Comparison of ENCODE assay signal across 22 mouse cellular contexts in genomic region chr13:30479128-30479666, GRCm38 (mm10).
DNase-seq lines count a peak whose midpoint lies in the region; ATAC-seq and TF ChIP-seq lines count a peak whose summit lies in the region.
"Had no signal": no experiment of that assay in that cellular context is flagged by ENCODE, and none has a peak within 500 bp of the region (broad histone marks: within the 10 kb centered on the region; RNA-seq: fewer than 3 reads in every experiment).

No protein-coding gene starts in this region.

- TF ChIP-seq EP300 in heart, adult 2 months (IDR thresholded peaks at IDR 0.05; ENCODE audit: insufficient read depth, low read depth, low read length) = no peak

- 47% methylated on average over 6 of the region's 6 CpGs for WGBS in embryonic facial prominence, embryonic 14.5 days
- WGBS in embryonic facial prominence, embryonic 10.5 days = 67% methylated on average over 6 of the region's 6 CpGs
- 21% methylated on average over 6 of the region's 6 CpGs for WGBS in neural tube, embryonic 14.5 days
- WGBS in heart, adult 2 months = 77% methylated on average over 6 of the region's 6 CpGs

- H3K4me3 ChIP-seq in embryonic facial prominence, embryonic 14.5 days (ENCODE audit: low read depth, low read length) = no peak overlapping the region
- H3K4me3 ChIP-seq in embryonic facial prominence, embryonic 10.5 days = no peak overlapping the region
- H3K4me3 ChIP-seq in neural tube, embryonic 14.5 days (ENCODE audit: low read depth, low read length) = no peak overlapping the region
- no peak overlapping the region for H3K4me3 ChIP-seq in heart, adult 2 months
- H3K4me3 ChIP-seq: embryonic facial prominence, embryonic 13.5 days; forebrain, embryonic 13.5 days; forebrain, embryonic 15.5 days had no signal

- TF ChIP-seq CTCF in heart, adult 2 months (IDR thresholded peaks at IDR 0.05) = no peak

- peak; percentile 26 for DNase-seq in embryonic facial prominence, embryonic 14.5 days (ENCODE audit: low spot score)
- no peak for DNase-seq in embryonic facial prominence, embryonic 10.5 days (ENCODE audit: low spot score)
- DNase-seq in Muller cell, postnatal 12 days (ENCODE audit: inconsistent ontology term) = peak; percentile 75
- peak; percentile 81 for DNase-seq in retina, embryonic 14.5 days (ENCODE audit: low spot score)
- DNase-seq in heart, adult 2 months = no peak
- no peak for DNase-seq in layer of hippocampus, postnatal 25 days (ENCODE audit: extremely low spot score in 1 of 2, low spot score in 1 of 2)
- no peak for DNase-seq in cerebellum, adult 9-10 months
- DNase-seq: adrenal gland, postnatal 25 days; B cell, adult 2 months; cerebellum, adult 11 months; cerebellum, adult 18-20 months; cerebellum, adult 8-10 months; cerebellum, postnatal 10 days; cerebellum, postnatal 25 days; forebrain, postnatal 0 days had no signal

- intact Hi-C loops in heart, adult 2 months (cut with DNase I) = no loop called here

- no peak for ATAC-seq in embryonic facial prominence, embryonic 14.5 days (ENCODE audit: low read depth)
- ATAC-seq in neural tube, embryonic 14.5 days (ENCODE audit: low read depth) = peak; percentile 54
- ATAC-seq: CD4-positive, CD25-positive, alpha-beta regulatory T cell, adult 4 months; forebrain, embryonic 13.5 days; forebrain, embryonic 15.5 days; forebrain, postnatal 0 days had no signal

- H3K79me2 ChIP-seq in heart, adult 2 months (replicated peaks; ENCODE audit: control insufficient read depth, insufficient read depth, low read length) = no peaks in the 10 kb centered on the region

- no peak overlapping the region for H3K9ac ChIP-seq in embryonic facial prominence, embryonic 14.5 days (ENCODE audit: low read depth, low read length)
- no peak overlapping the region for H3K9ac ChIP-seq in neural tube, embryonic 14.5 days (replicated peaks; ENCODE audit: low read depth, low read length)
- no peak overlapping the region for H3K9ac ChIP-seq in heart, adult 2 months (ENCODE audit: low read depth, low read length)
- H3K9ac ChIP-seq: embryonic facial prominence, embryonic 13.5 days; forebrain, embryonic 13.5 days; forebrain, embryonic 15.5 days; forebrain, postnatal 0 days had no signal

- no peaks in the 10 kb centered on the region for H3K4me1 ChIP-seq in embryonic facial prominence, embryonic 14.5 days (ENCODE audit: control insufficient read depth, insufficient read depth, low read length)
- H3K4me1 ChIP-seq in embryonic facial prominence, embryonic 10.5 days = peaks cover 13% of the 10 kb centered on the region
- H3K4me1 ChIP-seq in neural tube, embryonic 14.5 days (ENCODE audit: control insufficient read depth, insufficient read depth, low read length) = no peaks in the 10 kb centered on the region
- no peaks in the 10 kb centered on the region for H3K4me1 ChIP-seq in heart, adult 2 months (ENCODE audit: control insufficient read depth, insufficient read depth, low read length)
- H3K4me1 ChIP-seq: embryonic facial prominence, embryonic 13.5 days; forebrain, embryonic 13.5 days; forebrain, embryonic 15.5 days had no signal

- no peaks in the 10 kb centered on the region for H3K27me3 ChIP-seq in embryonic facial prominence, embryonic 14.5 days (replicated peaks; ENCODE audit: control insufficient read depth, insufficient read depth, low read length)
- H3K27me3 ChIP-seq in embryonic facial prominence, embryonic 10.5 days (replicated peaks; ENCODE audit: low read depth, poor library complexity, severe bottlenecking) = no peaks in the 10 kb centered on the region
- no peaks in the 10 kb centered on the region for H3K27me3 ChIP-seq in neural tube, embryonic 14.5 days (ENCODE audit: control insufficient read depth, insufficient read depth, low read length)
- H3K27me3 ChIP-seq in heart, adult 2 months (ENCODE audit: control insufficient read depth, insufficient read depth, low read length) = no peaks in the 10 kb centered on the region
- H3K27me3 ChIP-seq: CH12.LX; embryonic facial prominence, embryonic 13.5 days; forebrain, embryonic 13.5 days; forebrain, embryonic 15.5 days had no signal

- H3K27ac ChIP-seq in embryonic facial prominence, embryonic 14.5 days (replicated peaks; ENCODE audit: low read depth, low read length) = no peak overlapping the region
- no peak overlapping the region for H3K27ac ChIP-seq in embryonic facial prominence, embryonic 10.5 days (replicated peaks)
- no peak overlapping the region for H3K27ac ChIP-seq in neural tube, embryonic 14.5 days (ENCODE audit: low read depth, low read length)
- no peak overlapping the region for H3K27ac ChIP-seq in heart, adult 2 months
- H3K27ac ChIP-seq: embryonic facial prominence, embryonic 13.5 days; forebrain, embryonic 13.5 days; forebrain, embryonic 15.5 days had no signal

- H3K4me2 ChIP-seq in embryonic facial prominence, embryonic 14.5 days (ENCODE audit: low read depth, low read length) = no peak overlapping the region
- H3K4me2 ChIP-seq in neural tube, embryonic 14.5 days (ENCODE audit: low read depth, low read length) = no peak overlapping the region
- H3K4me2 ChIP-seq: embryonic facial prominence, embryonic 13.5 days; forebrain, embryonic 13.5 days; forebrain, embryonic 15.5 days had no signal

- no peaks in the 10 kb centered on the region for H3K36me3 ChIP-seq in embryonic facial prominence, embryonic 14.5 days (ENCODE audit: control insufficient read depth, insufficient read depth, low read length)
- H3K36me3 ChIP-seq in embryonic facial prominence, embryonic 10.5 days (replicated peaks) = no peaks in the 10 kb centered on the region
- no peaks in the 10 kb centered on the region for H3K36me3 ChIP-seq in neural tube, embryonic 14.5 days (ENCODE audit: control insufficient read depth, insufficient read depth, low read length)
- H3K36me3 ChIP-seq in heart, adult 2 months (ENCODE audit: control insufficient read depth, insufficient read depth, low read length) = no peaks in the 10 kb centered on the region
- H3K36me3 ChIP-seq: embryonic facial prominence, embryonic 13.5 days; forebrain, embryonic 15.5 days; G1E had no signal

- no peak for TF ChIP-seq POLR2A in heart, adult 2 months (IDR thresholded peaks at IDR 0.05; ENCODE audit: insufficient read depth, low read depth, low read length)

- 0 out of 2 replicates have a peak, but pooled peaks cover 3% of the 10 kb centered on the region for H3K9me3 ChIP-seq in embryonic facial prominence, embryonic 14.5 days (ENCODE audit: control insufficient read depth, low read length)
- peaks cover 5% of the 10 kb centered on the region; the same call in 1 of the 2 replicates for H3K9me3 ChIP-seq in embryonic facial prominence, embryonic 10.5 days
- no peaks in the 10 kb centered on the region for H3K9me3 ChIP-seq in neural tube, embryonic 14.5 days (ENCODE audit: control insufficient read depth, low read length)
- H3K9me3 ChIP-seq: forebrain, embryonic 13.5 days; forebrain, embryonic 15.5 days; G1E had no signal

Comparison
In these comparisons a context has a peak if more than half of its experiments do, and no peak if none do; other contexts are left out.
1. DNase-seq: peak in embryonic facial prominence, embryonic 14.5 days (single experiment), Muller cell, postnatal 12 days (single experiment) and retina, embryonic 14.5 days (single experiment); none in embryonic facial prominence, embryonic 10.5 days (single experiment), heart, adult 2 months (0 of 2), layer of hippocampus, postnatal 25 days (0 of 2) and cerebellum, adult 9-10 months (single experiment).